Mouse (Mus musculus): ENCODE results near the gene Cd22.
"Not testable (repeated sequence)": the region's sequence is repeated elsewhere in the genome, so short reads cannot be mapped to it uniquely, and the experiment has no call there.

Cd22 gene

GRCm38 (mm10) chr7:30861464-30861863, 18.7 kb downstream of the Cd22 start, which contains the start of gene Ffar1:
Ffar1 (minus strand) TSS chr7:30861564.
- DNase-seq: no peak

GRCm38 (mm10) chr7:30859635-30860402, 20.3 kb downstream of the Cd22 start:
- DNase-seq: peak; percentile 32

GRCm38 (mm10) chr7:30859290-30859634, 20.9 kb downstream of the Cd22 start:
- DNase-seq: peak; percentile 71

- DNase-seq: no peak
These were observed 22.4 kb downstream of the Cd22 start for GRCm38 (mm10) chr7:30857746-30858145.

- DNase-seq: no peak
These were observed 24.1 kb downstream of the Cd22 start, which contains the start of gene Ffar3 for GRCm38 (mm10) chr7:30856078-30856477. Ffar3 (minus strand) TSS chr7:30856178.

- DNase-seq: no peak
These were observed 28.7 kb downstream of the Cd22 start for GRCm38 (mm10) chr7:30851421-30851820.

GRCm38 (mm10) chr7:30847934-30848333, 32.2 kb downstream of the Cd22 start:
- no peak for DNase-seq

GRCm38 (mm10) chr7:30847386-30847785, 32.8 kb downstream of the Cd22 start:
- no peak for DNase-seq

GRCm38 (mm10) chr7:30846505-30847053, 33.6 kb downstream of the Cd22 start:
- no peak for DNase-seq

- peak; percentile 10 for DNase-seq
These were observed 35.4 kb downstream of the Cd22 start for GRCm38 (mm10) chr7:30844676-30845297.

- no peak for DNase-seq
These were observed 38.0 kb downstream of the Cd22 start for GRCm38 (mm10) chr7:30842092-30842491.

GRCm38 (mm10) chr7:30841379-30841778, 38.8 kb downstream of the Cd22 start:
- DNase-seq: no peak

- no peak for DNase-seq
These were observed 39.8 kb downstream of the Cd22 start for GRCm38 (mm10) chr7:30840306-30840705.

GRCm38 (mm10) chr7:30837277-30837676, 42.9 kb downstream of the Cd22 start:
- no peak for DNase-seq

GRCm38 (mm10) chr7:30832684-30833083, 47.5 kb downstream of the Cd22 start:
- DNase-seq: not testable (repeated sequence)

GRCm38 (mm10) chr7:30832261-30832660, 47.9 kb downstream of the Cd22 start:
- no peak for DNase-seq

GRCm38 (mm10) chr7:30829428-30829827, 50.7 kb downstream of the Cd22 start:
- no peak for DNase-seq

- DNase-seq: not testable (repeated sequence)
These were observed 51.3 kb downstream of the Cd22 start for GRCm38 (mm10) chr7:30828871-30829270.

- no peak for DNase-seq
These were observed 53.5 kb downstream of the Cd22 start for GRCm38 (mm10) chr7:30826660-30827059.

- DNase-seq: no peak
These were observed 55.8 kb downstream of the Cd22 start for GRCm38 (mm10) chr7:30824306-30824705.

- no peak for DNase-seq
These were observed 56.5 kb downstream of the Cd22 start, which contains the start of gene Ffar2 for GRCm38 (mm10) chr7:30823675-30824074. Ffar2 (minus strand) TSS chr7:30823775.

- no peak for DNase-seq
These were observed 58.6 kb downstream of the Cd22 start for GRCm38 (mm10) chr7:30821532-30821931.

GRCm38 (mm10) chr7:30820854-30821445, 59.2 kb downstream of the Cd22 start:
- DNase-seq: no peak

GRCm38 (mm10) chr7:30820131-30820530, 60.0 kb downstream of the Cd22 start:
- no peak for DNase-seq
